Mouse (Mus musculus): ENCODE measurements around the gene Mtrf1l.

DNA sequence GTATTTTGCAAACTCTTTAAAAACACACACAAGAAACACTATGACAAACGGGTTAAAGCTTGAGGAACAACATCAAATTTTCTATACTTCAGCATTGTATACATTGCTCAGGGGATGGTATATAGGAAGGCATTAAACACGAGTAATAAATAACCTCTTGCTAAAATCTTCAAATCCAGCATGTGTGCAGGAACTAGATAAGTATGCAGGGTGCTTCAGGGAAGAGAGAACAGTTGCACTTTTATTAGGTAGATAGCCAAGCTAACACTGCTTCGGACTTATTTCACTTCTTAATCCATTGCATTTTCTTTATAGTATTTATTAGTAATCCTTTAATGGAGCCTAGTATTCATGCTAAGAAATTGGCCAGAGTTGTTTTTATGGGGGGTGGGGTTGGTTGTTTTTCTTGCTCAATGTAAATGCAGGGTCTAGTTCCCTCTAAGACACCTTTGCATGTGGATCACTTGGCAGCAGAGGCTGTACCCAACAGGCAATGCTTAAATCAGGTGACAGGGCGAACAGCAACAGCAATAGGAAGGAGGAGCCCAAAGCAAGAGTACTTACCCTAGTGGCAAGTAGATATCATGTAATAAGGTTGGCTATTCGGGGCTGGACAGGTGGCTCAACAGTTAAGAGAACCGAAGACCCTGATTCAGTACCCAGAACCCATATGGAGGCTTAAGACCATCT, 2.8 kb upstream of the Mtrf1l start:
- TF ChIP-seq CHD2 (IDR thresholded peaks at IDR 0.05; ENCODE audit: low read depth, low read length) (no peak), ZC3H11A (IDR thresholded peaks at IDR 0.05; ENCODE audit: borderline replicate concordance, low read depth, low read length) (no peak), ZNF384 (IDR thresholded peaks at IDR 0.05; ENCODE audit: low read depth, low read length) (no peak), HCFC1 (IDR thresholded peaks at IDR 0.05; ENCODE audit: borderline replicate concordance, insufficient read depth, low read length) (no peak), MAFK (IDR thresholded peaks at IDR 0.05; ENCODE audit: insufficient read depth, low read depth, low read length) (no peak)

Measured in ES-E14 (cell line).